Mouse (Mus musculus) kidney, adult 2 months (tissue): ENCODE measurements around the gene Crtac1. TPM values are rescaled to one million over a fixed set of nuclear protein-coding genes. Genes with fewer than 3 reads are reported as not detected.
A peak's percentile ranks its signal among the peaks of the same experiment; 100 is the strongest.

Experiments used
- DNase-seq: peaks from one replicate; pipeline ENCODE4 v3.0.0; 2021
- H3K27ac ChIP-seq: fragments of 200-500 bp; 2 replicates; pipeline ENCODE4 v1.5.1; 2012; ENCODE audit warnings: low read depth, low read length, control low read depth, inconsistent platforms; ENCODE audit not compliant: insufficient read depth
- H3K27me3 ChIP-seq: fragments of 200-500 bp; replicated peaks from 2 replicates; pipeline ENCODE4 v1.6.1; 2012; ENCODE audit warnings: mild to moderate bottlenecking, moderate library complexity, low read length, inconsistent platforms; ENCODE audit not compliant: control insufficient read depth, insufficient read depth
- H3K36me3 ChIP-seq: fragments of 200-500 bp; 2 replicates; pipeline ENCODE4 v1.6.1; 2012; ENCODE audit warnings: mild to moderate bottlenecking, moderate library complexity, low read length, inconsistent platforms; ENCODE audit not compliant: control insufficient read depth, insufficient read depth
- H3K4me1 ChIP-seq: fragments of 200-500 bp; 2 replicates; pipeline ENCODE4 v1.6.1; 2011; ENCODE audit warnings: low read length; ENCODE audit not compliant: control insufficient read depth, insufficient read depth
- H3K4me3 ChIP-seq: fragments of 200-500 bp; 2 replicates; pipeline ENCODE4 v1.5.1; 2011; ENCODE audit warnings: mild to moderate bottlenecking, low read depth, low read length, control low read depth; ENCODE audit not compliant: insufficient read depth
- CTCF ChIP-seq: fragments of 200-500 bp; conservative IDR thresholded peaks from 2 replicates; pipeline ENCODE4 v1.5.1; 2011; ENCODE audit warnings: low read depth, mild to moderate bottlenecking, control low read depth, low read length, moderate library complexity, mixed read lengths; ENCODE audit not compliant: insufficient read depth, insufficient read length
- POLR2A ChIP-seq: fragments of 200-500 bp; IDR thresholded peaks from one replicate; pipeline ENCODE4 v1.6.1; 2011; ENCODE audit warnings: low read depth, low read length, control low read depth
- WGBS: fragments of 180-500 bp; shearing (Covaris S2); methylation state at CpG from one replicate; pipeline ENCODE4 v1.1.7; 2018; 5-methylcytosine and 5-hydroxymethylcytosine counted together
- polyA plus RNA-seq: library from polyadenylated mRNA; depleted of rRNA; stranded (reverse); fragments of >200 nt; gene quantifications from 2 replicates; pipeline ENCODE4 v1.2.3, GENCODE M21; 2012

The Crtac1 gene
- polyA plus RNA-seq, 1 experiment = 0.06 TPM

DNA sequence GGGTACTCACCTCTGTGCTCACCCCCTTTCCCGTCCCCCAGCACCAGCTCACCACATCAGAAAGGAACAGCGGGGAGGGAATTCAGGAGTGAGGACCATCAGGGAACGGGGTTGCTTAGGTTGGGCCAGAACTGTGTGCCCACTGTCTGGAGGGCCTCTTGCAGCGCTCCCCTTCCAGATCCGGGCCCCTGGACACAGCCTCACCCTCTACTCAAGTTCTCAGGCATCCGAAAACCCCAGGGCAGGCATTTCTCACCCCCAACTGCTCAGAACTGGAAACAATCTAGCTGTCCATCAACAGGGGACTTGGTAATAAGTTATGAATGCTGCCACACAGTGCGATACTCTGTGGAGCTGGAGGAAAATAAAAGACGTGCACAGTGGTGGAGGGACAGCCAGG, 139.5 kb downstream of the Crtac1 start:
- 67% methylated on average over 8 of the region's 8 CpGs for WGBS
- Histone ChIP-seq H3K4me1 (no peaks in the 10 kb centered on the region), H3K27ac (no peak overlapping the region), H3K27me3 (no peaks in the 10 kb centered on the region), H3K36me3 (no peaks in the 10 kb centered on the region), H3K4me3 (no peak overlapping the region)
- DNase-seq = no peak
- TF ChIP-seq POLR2A (no peak), CTCF (no peak)

DNA sequence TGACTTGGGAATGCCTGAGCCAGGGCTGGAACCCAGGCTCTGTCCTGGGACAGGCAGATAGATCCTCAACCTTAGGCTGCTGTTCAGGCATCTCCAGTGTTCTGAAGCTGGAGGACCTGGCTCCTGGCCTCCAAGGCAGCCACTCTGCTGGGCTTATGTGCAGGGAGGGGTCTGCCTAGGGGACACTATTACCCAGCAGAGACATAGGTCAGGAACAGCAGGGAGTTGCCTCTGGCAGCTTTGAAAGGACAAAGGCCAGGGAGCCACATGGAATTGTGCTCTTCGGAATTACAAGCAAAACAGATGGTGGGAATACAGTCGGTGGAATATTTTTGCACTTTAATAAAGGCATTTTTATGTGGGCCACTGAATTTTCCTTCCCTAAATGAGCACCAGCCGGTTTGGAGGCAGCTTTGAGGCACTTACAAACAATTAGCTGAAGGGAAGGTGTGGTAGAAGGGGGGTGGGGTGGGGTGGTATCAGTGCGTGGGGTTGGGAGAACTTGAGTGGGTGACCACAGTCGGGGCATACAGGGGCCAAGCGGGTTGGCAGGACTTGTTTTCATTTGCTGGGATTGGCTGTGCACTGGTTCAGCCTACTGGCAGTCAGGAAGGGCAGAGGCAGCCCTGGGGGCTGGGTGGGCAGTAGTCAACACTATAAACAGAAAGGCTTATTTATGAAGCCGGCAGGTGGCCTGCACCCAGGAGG, 140.5 kb downstream of the Crtac1 start:
- no peak overlapping the region for H3K27ac ChIP-seq
- no peaks in the 10 kb centered on the region for H3K4me1 ChIP-seq
- WGBS = 25% methylated on average over 7 of the region's 7 CpGs
- TF ChIP-seq CTCF (no peak), POLR2A (no peak)
- H3K4me3 ChIP-seq = no peak overlapping the region
- no peak for DNase-seq
- no peaks in the 10 kb centered on the region for H3K27me3 ChIP-seq
- no peaks in the 10 kb centered on the region for H3K36me3 ChIP-seq

DNA sequence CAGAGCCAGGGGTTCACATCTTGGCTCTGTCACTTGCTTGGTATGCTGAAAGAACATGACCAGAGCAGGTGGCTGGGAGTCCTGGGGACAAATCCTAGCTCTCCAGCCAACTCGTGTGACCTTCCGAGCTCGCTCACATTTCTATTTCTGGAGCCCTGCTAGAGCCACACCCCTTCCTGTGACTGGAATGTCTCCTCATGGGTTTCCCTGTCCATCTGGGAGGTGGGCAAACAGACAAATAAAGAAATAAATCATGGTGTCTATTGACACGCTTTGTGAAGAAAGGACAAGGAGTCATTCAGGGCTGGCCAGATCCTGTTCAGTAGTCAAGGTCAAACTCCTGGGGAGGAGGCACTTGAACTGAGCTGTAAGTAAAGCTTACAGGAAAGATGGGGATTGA, 143.2 kb downstream of the Crtac1 start:
- no peak for DNase-seq
- H3K4me1 ChIP-seq = no peaks in the 10 kb centered on the region
- no peak overlapping the region for H3K4me3 ChIP-seq
- WGBS = 48% methylated on average over 4 of the region's 4 CpGs
- H3K27me3 ChIP-seq = no peaks in the 10 kb centered on the region
- TF ChIP-seq POLR2A = no peak
- no peak for TF ChIP-seq CTCF
- H3K27ac ChIP-seq = no peak overlapping the region
- H3K36me3 ChIP-seq = no peaks in the 10 kb centered on the region

DNA sequence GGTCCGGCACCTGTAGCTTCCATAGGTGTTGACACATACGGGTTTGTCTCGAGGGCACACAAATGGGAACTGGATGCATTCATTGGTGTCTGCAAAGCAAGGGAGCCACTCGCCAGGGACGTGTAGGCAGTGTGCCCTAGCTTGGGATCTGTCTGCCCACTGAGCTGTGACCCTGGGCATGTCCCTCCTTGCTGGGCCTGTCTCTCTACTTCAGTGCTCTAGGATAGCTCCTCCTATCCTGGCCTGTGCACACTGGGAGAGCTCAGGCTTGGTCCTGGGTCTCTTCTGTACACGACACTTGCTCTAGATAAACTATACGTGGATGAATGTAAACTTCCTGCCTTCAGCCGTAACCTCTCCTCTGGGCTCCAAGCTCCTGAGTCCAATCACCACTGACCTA, 147.4 kb downstream of the Crtac1 start:
- Histone ChIP-seq H3K27me3 (no peaks in the 10 kb centered on the region), H3K27ac (no peak overlapping the region), H3K36me3 (no peaks in the 10 kb centered on the region), H3K4me3 (no peak overlapping the region), H3K4me1 (no peaks in the 10 kb centered on the region)
- no peak for DNase-seq
- TF ChIP-seq POLR2A (no peak), CTCF (no peak)
- 56% methylated on average over 8 of the region's 8 CpGs for WGBS

DNA sequence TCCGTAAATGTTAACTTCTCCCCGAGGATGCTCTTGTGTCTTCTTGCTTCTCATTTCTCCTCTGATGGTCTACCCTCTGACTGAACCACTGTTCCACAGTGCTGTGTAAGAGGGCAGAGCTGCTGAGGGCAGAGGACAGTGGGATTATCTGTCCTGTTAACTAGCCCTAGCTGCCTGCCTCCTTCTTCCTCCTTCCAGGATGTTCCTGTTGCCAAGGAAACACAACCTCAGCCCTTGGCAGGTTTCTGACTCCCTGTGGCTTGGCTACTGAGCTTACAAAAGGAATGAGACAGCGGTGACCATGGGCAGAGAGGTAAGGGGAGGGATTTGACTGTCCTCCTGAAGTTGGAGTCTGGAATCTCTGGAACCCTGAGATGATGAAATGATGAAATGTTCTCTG, 152.0 kb downstream of the Crtac1 start:
- H3K27ac ChIP-seq = no peak overlapping the region

DNA sequence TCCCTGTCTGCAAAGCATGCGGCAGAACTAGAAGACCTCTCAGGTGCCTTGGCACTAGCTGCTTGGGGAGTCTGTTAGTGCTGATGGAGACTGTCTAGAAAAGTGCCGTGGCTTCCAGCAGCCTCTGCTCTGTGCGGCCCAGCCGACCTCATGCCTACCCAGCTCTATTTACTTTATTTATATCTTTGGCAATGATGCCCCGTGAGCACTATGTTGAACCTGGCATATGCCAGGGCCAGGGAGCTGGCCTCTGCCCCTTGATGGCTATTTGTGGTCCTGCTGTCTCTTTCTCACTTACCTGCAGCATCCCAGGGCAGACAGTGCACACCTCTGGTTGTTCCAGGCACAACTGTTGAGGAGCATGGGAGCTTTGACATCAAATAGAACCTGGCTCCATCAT, 153.1 kb downstream of the Crtac1 start:
- Histone ChIP-seq H3K36me3 (no peaks in the 10 kb centered on the region), H3K4me3 (no peak overlapping the region), H3K4me1 (no peaks in the 10 kb centered on the region), H3K27me3 (no peaks in the 10 kb centered on the region), H3K27ac (no peak overlapping the region)
- WGBS = 78% methylated on average over 5 of the region's 5 CpGs
- no peak for TF ChIP-seq CTCF
- no peak for TF ChIP-seq POLR2A
- no peak for DNase-seq

More for the DNA sequence above, 152.0 kb downstream of the Crtac1 start:
- no peaks in the 10 kb centered on the region for H3K36me3 ChIP-seq
- no peaks in the 10 kb centered on the region for H3K27me3 ChIP-seq
- 70% methylated on average over 3 of the region's 3 CpGs for WGBS
- no peak for DNase-seq
- H3K4me1 ChIP-seq = no peaks in the 10 kb centered on the region
- no peak for TF ChIP-seq CTCF
- TF ChIP-seq POLR2A = no peak
- no peak overlapping the region for H3K4me3 ChIP-seq

DNA sequence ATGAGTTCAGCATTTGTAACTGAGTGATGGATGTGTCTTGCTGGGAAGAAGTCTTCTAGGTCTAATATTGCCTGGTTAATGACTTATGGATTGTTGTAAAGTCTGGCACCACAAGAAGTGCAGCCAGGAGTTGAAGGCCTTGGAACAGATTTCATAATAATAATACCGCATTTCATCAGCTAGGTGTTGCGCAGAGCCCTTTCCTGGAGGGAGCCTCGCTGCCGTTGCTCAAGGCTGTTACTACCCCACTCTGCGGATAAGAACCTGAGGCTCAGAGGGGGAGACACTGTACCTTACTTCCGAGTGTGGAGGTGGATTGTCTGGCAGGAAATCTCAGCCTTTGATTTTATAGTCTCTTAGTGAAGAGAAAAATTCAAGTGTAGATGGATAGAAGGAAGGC, 154.3 kb downstream of the Crtac1 start:
- TF ChIP-seq POLR2A = no peak
- no peak for TF ChIP-seq CTCF
- no peak for DNase-seq
- Histone ChIP-seq H3K4me3 (no peak overlapping the region), H3K36me3 (no peaks in the 10 kb centered on the region), H3K27me3 (no peaks in the 10 kb centered on the region), H3K4me1 (no peaks in the 10 kb centered on the region), H3K27ac (no peak overlapping the region)
- WGBS = 84% methylated on average over 6 of the region's 6 CpGs

DNA sequence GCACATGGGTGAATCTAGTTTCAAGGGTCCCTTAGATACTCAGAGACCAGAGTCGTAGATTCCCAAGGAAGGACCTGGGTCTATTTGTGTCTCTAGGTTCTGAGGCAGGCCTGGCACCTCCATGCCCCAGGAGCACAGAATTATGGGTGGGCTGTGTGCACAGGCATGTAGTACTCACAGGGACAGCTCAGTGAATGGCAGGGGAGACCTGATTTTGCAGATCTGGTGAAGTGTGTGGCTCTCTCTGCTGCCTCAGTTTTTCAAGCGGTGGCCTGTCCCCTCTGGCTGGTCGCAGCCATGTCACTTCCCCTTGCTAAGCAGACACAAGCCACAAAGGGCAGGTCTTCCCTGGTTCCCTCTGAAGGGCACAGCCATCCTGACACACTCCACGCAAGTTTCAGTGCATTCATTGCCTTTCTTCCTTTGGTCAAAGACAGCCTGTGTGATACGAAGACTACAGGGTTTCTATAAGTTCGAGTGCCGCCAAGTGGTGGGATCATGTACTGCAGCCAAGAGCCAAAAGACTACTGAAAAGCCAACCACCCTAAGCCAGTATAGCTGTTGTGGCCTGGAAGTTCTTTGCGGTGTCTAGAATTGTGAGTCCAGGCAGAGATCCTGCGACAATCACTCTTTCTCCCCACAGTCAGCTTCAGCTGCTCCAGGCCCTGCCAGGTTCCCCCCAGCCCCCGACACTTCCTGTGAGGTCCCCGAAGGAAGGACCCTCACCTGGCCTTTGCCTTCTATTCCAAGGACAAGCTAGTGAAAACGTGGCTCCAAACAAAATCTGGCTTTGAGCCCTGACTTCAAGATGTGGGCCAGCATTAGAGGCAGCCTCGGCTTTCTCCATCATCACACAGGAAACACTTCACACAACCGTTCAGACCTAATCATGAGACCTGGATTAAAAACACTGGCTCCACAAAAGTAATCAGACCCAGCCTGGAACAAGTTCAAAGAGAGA, 159.3 kb downstream of the Crtac1 start:
- TF ChIP-seq CTCF (peak; percentile 87), POLR2A (no peak)
- 39% methylated on average over 14 of the region's 14 CpGs for WGBS
- no peak overlapping the region for H3K27ac ChIP-seq
- no peaks in the 10 kb centered on the region for H3K36me3 ChIP-seq
- no peak overlapping the region for H3K4me3 ChIP-seq
- no peaks in the 10 kb centered on the region for H3K4me1 ChIP-seq
- no peaks in the 10 kb centered on the region for H3K27me3 ChIP-seq
- peak; percentile 79 for DNase-seq
